Mouse (Mus musculus) ovary, adult 2 months (tissue): ENCODE measurements around the gene Sycp1. TPM values are rescaled to one million over a fixed set of nuclear protein-coding genes. Genes with fewer than 3 reads are reported as not detected.

Experiments used
- polyA plus RNA-seq: library from polyadenylated mRNA; depleted of rRNA; stranded (reverse); fragments of >200 nt; gene quantifications from 2 replicates; pipeline ENCODE4 v1.2.3, GENCODE M21; 2012; rRNA removed

The Sycp1 gene
- polyA plus RNA-seq, result 0.37 TPM in 1 of 2 replicates, not detected in the other

DNA sequence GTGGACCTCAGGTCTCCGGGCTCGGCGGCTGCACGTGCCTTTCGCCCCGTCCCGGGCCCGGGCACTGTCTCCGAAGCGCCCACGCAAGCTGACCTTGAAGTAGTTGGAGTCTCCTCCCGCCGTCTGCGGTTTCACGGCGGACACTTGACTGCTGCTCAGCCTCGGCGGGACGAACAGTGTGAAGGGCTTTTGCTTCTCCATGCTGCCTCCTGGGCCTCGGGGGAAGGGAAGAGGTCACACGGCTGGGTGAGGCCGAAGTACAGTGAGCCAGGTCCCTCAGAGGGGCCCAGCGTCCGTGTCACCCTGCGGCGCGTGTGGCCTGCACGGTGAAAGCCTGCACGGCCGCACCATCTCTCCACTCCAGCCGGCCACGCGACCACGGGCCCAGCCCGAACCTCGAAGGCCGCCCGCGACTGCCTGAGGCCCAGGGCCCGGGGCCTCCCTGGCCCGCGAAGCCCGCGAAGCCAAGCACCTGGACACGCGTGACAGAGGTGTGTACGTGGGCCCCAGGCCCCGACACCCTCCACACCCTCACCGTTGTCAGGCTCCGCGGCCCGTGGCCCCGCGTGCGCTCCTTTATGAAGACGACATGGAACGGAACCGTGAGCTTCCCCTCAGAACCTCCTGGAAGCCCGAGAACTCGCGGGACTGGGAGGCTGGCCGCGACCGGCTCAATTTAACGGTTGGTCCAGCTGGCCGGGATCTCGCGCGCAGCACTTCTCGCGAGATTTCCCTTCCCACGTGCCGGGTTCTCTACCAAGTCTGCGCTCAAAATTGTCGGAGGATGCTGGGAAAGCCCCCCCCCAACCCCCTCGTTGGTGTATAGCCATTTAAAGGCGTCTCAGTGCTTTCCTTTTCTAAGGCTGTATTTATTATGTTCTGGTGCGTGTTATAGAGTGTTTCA is at the start of gene Sycp1:
Gene Sycp1, minus strand, starts transcription at position 650 of the 904 bp plus-strand sequence.

DNA sequence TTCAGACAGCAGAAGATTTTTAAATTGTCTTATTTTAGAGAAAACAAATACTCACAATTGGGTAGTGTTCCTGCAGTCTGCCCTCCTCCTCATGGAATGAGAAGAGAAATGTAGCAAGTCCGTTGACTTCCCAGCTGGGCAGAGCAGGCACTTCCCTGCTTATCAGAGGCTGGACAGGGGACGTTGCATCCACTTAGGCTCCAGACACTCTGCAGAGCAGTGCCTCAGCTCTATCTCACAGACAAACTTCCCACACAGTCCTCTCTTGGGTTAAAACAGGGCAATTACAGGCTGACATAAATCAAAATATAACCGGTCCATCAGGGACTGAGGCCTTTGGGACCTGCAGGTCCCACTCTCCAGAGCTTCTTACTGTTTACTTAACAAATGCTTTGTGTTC is 28.1 kb upstream of the Sycp1 start, which contains the start of gene Nr1h5:
Gene Nr1h5, minus strand, starts transcription at position 101 of the 400 bp plus-strand sequence.

DNA sequence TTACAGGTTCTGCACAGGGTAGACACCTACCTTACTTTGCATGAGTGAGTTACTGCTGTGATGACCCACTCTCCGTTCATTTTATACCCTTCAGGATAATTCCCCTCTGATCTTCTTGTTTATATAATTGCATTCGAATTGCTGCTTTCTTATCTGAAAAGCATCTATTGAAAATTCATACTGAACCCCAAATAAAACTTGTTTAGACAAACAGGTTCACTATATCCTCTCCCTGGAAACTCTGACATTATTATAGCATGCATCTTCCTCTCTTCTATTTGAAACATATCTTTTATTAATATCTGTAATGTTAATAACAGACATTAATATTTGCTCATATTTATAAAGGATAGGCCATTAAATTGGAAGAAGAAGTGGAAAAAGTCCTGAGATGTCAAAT is 153.3 kb downstream of the Sycp1 start, which contains the start of gene Tshb:
Gene Tshb, minus strand, starts transcription at position 101 of the 400 bp plus-strand sequence.

Other genes starting within 250 kb of the Sycp1 start
- 2.7 and 4.1 TPM in 2 replicates for gene Tspan2, start 201.6 kb downstream of the Sycp1 start, polyA plus RNA-seq
- gene Tshb, start 153.4 kb downstream of the Sycp1 start, polyA plus RNA-seq, result not detected in 2 replicates
- gene Nr1h5, start 28.0 kb upstream of the Sycp1 start, polyA plus RNA-seq, result 0.09 and 0.11 TPM in 2 replicates
- gene Sike1, start 59.6 kb upstream of the Sycp1 start, polyA plus RNA-seq, result 21.1 and 30.8 TPM in 2 replicates
- gene Csde1, start 84.3 kb upstream of the Sycp1 start, polyA plus RNA-seq, result 13.0 and 18.6 TPM in 2 replicates
- gene Nras, start 122.2 kb upstream of the Sycp1 start, polyA plus RNA-seq, result 13.6 and 20.3 TPM in 2 replicates
- gene Ampd1, start 137.9 kb upstream of the Sycp1 start, polyA plus RNA-seq, result 0.33 TPM in 1 of 2 replicates, not detected in the other
- gene Dennd2c, start 166.5 kb upstream of the Sycp1 start, polyA plus RNA-seq, result 0.73 and 0.92 TPM in 2 replicates
- 21.0 and 21.4 TPM in 2 replicates for gene Bcas2, start 235.6 kb upstream of the Sycp1 start, polyA plus RNA-seq